Mouse (Mus musculus) lung, adult 2 months (tissue): Measurements from ENCODE around the gene Olfr394.
"Not testable (repeated sequence)": the region's sequence is repeated elsewhere in the genome, so short reads cannot be mapped to it uniquely, and the experiment has no call there.

Experiments
- CTCF ChIP-seq: fragments of 200-500 bp; IDR thresholded peaks from 2 replicates; pipeline ENCODE4 v1.5.1; 2011; ENCODE audit warnings: mild to moderate bottlenecking, low read length, control low read depth; ENCODE audit not compliant: insufficient read depth
- POLR2A ChIP-seq: fragments of 200-500 bp; IDR thresholded peaks from 2 replicates; pipeline ENCODE4 v1.6.1; 2011; ENCODE audit warnings: low read depth, mild to moderate bottlenecking, control low read depth, low read length, borderline replicate concordance; ENCODE audit errors: extremely low read depth

DNA sequence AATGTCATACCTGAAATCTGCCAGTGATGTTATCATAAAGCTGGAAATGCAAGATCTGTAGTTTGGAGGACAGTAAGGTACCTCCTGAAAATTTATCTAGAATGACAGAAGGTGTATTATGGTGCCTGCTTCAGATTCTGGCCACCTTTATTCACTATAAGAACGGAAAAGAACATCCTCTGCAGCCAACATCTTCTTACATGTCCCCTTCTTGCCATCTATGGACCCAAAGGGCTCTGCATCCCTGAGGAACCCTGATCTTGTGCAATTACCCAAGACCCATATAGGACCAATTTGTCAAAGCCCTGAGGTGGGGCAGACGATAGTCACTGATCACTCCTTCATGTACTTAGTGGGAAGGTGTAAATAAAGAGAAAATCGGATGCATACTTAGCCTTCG lies 18.6 kb upstream of the Olfr394 start, which contains the start of gene Olfr395:
- TF ChIP-seq CTCF, POLR2A: not testable (repeated sequence)
